Mouse (Mus musculus) intestine, embryonic 16.5 days (tissue): Measurements from ENCODE around the gene Znrd1as. TPM values are rescaled to one million over a fixed set of nuclear protein-coding genes. Genes with fewer than 3 reads are reported as not detected.

Source experiments
- ATAC-seq: fragments of 200-750 bp; cut with Nextera tagmentation; 2 replicates; pipeline ENCODE4 v1.8.0; 2017; ENCODE audit warnings: moderate TSS enrichment, moderate library complexity
- H3K27ac ChIP-seq: fragments of 300-500 bp; sonication (generic); 2 replicates; pipeline ENCODE4 v1.5.1; 2014; ENCODE audit warnings: mild to moderate bottlenecking, low read length
- H3K27me3 ChIP-seq: fragments of 300-500 bp; sonication (generic); replicated peaks from 2 replicates; pipeline ENCODE4 v1.6.1; 2014; ENCODE audit warnings: low read length, control low read depth, mixed read lengths; ENCODE audit not compliant: control insufficient read depth, insufficient read depth
- H3K36me3 ChIP-seq: fragments of 300-500 bp; sonication (generic); 2 replicates; pipeline ENCODE4 v1.6.1; 2014; ENCODE audit warnings: low read length, control low read depth; ENCODE audit not compliant: control insufficient read depth, insufficient read depth
- H3K4me1 ChIP-seq: fragments of 300-500 bp; sonication (generic); 2 replicates; pipeline ENCODE4 v1.6.1; 2014; ENCODE audit warnings: low read length, control low read depth, mixed read lengths; ENCODE audit not compliant: control insufficient read depth, insufficient read depth
- H3K4me2 ChIP-seq: fragments of 300-500 bp; sonication (generic); 2 replicates; pipeline ENCODE4 v1.6.1; 2014; ENCODE audit warnings: low read depth, low read length, control low read depth
- H3K4me3 ChIP-seq: fragments of 300-500 bp; sonication (generic); 2 replicates; pipeline ENCODE4 v1.5.1; 2014; ENCODE audit warnings: mild to moderate bottlenecking, low read length
- H3K9ac ChIP-seq: fragments of 300-500 bp; sonication (generic); 2 replicates; pipeline ENCODE4 v1.6.1; 2014; ENCODE audit warnings: low read depth, low read length
- H3K9me3 ChIP-seq: fragments of 300-500 bp; sonication (generic); 2 replicates; pipeline ENCODE4 v1.6.1; 2016; ENCODE audit warnings: low read length, control low read depth; ENCODE audit not compliant: control insufficient read depth
- WGBS: fragments of 180-500 bp; shearing (Covaris S2); extraction: QIAGEN DNeasy Blood & Tissue Kit; methylation state at CpG from one replicate; pipeline ENCODE4 v1.1.7; 2014; 5-methylcytosine and 5-hydroxymethylcytosine counted together
- polyA plus RNA-seq: library from polyadenylated mRNA; unstranded; fragments of >200 nt; fragmentation: Nextera tagmentation; extraction: Ambion mirVana; gene quantifications from 2 replicates; pipeline ENCODE4 v1.2.1, GENCODE M21; 2015

Gene Znrd1as
- polyA plus RNA-seq, 1 experiment from 2014 or later = 6.6 TPM

DNA sequence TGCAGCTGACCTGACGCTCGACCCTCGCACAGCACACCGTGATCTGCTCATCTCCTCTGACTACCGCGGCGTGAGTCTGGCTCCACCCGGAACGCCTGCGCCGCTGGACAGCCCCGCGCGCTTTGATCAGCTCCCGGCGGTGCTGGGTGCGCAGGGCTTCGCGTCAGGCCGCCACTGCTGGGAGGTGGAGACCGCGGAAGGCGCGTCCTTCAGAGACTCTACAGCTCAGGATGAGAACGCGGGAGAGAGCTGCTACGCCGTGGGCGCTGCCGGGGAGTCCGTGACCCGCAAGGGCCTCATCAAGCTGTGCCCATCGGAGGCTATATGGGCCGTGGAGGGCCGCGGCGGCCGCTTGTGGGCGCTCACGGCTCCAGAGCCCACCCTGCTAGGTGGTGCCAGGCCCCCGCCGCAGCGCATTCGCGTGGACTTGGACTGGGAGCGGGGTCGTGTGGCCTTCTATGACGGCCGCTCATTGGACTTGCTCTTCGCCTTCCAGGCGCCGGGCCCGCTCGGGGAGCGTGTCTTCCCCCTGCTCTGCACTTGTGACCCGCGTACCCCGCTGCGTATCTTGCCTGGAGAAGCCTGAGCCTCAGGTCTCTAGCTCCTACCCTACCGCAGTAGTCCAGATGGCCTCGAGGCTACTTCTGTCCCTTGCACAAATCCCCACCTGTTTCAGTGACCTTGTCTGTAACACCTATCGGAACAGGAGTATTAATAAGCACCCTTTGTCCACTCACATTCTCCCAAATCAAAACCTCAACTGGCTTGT lies 11.2 kb upstream of the Znrd1as start:
- WGBS = 1% methylated on average over 62 of the region's 62 CpGs
- H3K4me3 ChIP-seq = peak overlapping the region; percentile 61
- H3K36me3 ChIP-seq = no peaks in the 10 kb centered on the region
- ATAC-seq = peak; percentile 49
- peak overlapping the region; percentile 95 for H3K4me2 ChIP-seq
- peak overlapping the region; percentile 29; the same call in 1 of the 2 replicates for H3K27ac ChIP-seq
- peaks cover 15% of the 10 kb centered on the region for H3K4me1 ChIP-seq
- H3K9ac ChIP-seq = peak overlapping the region; percentile 77
- peaks cover 16% of the 10 kb centered on the region for H3K27me3 ChIP-seq
- no peaks in the 10 kb centered on the region for H3K9me3 ChIP-seq

- ATAC-seq = no peak
- Histone ChIP-seq H3K9me3 (no peaks in the 10 kb centered on the region), H3K4me1 (peaks cover 7% of the 10 kb centered on the region), H3K27ac (no peak overlapping the region), H3K36me3 (no peaks in the 10 kb centered on the region), H3K4me3 (no peak overlapping the region), H3K27me3 (peaks cover 5% of the 10 kb centered on the region), H3K4me2 (no peak overlapping the region), H3K9ac (no peak overlapping the region)
- 83% methylated on average over 1 of the region's 1 CpGs for WGBS
These were observed 10.1 kb upstream of the Znrd1as start for GRCm38 (mm10) chr17:36948286-36948685.

GRCm38 (mm10) chr17:36949265-36949664 lies 9.1 kb upstream of the Znrd1as start:
- no peak overlapping the region for H3K27ac ChIP-seq
- no peaks in the 10 kb centered on the region for H3K36me3 ChIP-seq
- ATAC-seq = no peak
- 93% methylated on average over 7 of the region's 8 CpGs for WGBS
- no peaks in the 10 kb centered on the region for H3K9me3 ChIP-seq
- H3K4me3 ChIP-seq = no peak overlapping the region
- H3K4me2 ChIP-seq = no peak overlapping the region
- no peak overlapping the region for H3K9ac ChIP-seq
- H3K27me3 ChIP-seq = peaks cover 1% of the 10 kb centered on the region; the same call in 1 of the 2 replicates
- peaks cover 6% of the 10 kb centered on the region for H3K4me1 ChIP-seq

GRCm38 (mm10) chr17:36950981-36951947 lies 7.1 kb upstream of the Znrd1as start, which contains the start of gene Ppp1r11:
Gene Ppp1r11 (minus strand): TSS chr17:36951741.
- Histone ChIP-seq H3K36me3 (no peaks in the 10 kb centered on the region), H3K4me3 (peak within 1 kb of the TSS; percentile 73), H3K27me3 (no peaks in the 10 kb centered on the region), H3K9ac (peak within 1 kb of the TSS; percentile 81), H3K4me2 (peak within 1 kb of the TSS; percentile 68), H3K4me1 (peaks cover 6% of the 10 kb centered on the region), H3K9me3 (no peaks in the 10 kb centered on the region), H3K27ac (0 out of 2 replicates have a peak within 1 kb of the TSS, but pooled peaks have one; percentile 55)
- ATAC-seq = peak; percentile 95
- WGBS = 2% methylated on average over 36 of the region's 36 CpGs

GRCm38 (mm10) chr17:36952631-36953030 lies 5.8 kb upstream of the Znrd1as start:
- no peaks in the 10 kb centered on the region for H3K27me3 ChIP-seq
- ATAC-seq = no peak
- no peak overlapping the region for H3K27ac ChIP-seq
- no peaks in the 10 kb centered on the region for H3K36me3 ChIP-seq
- peaks cover 9% of the 10 kb centered on the region for H3K4me1 ChIP-seq
- WGBS = 88% methylated on average over 2 of the region's 2 CpGs
- no peak overlapping the region for H3K4me3 ChIP-seq
- H3K9me3 ChIP-seq = no peaks in the 10 kb centered on the region
- no peak overlapping the region for H3K4me2 ChIP-seq
- H3K9ac ChIP-seq = no peak overlapping the region

DNA sequence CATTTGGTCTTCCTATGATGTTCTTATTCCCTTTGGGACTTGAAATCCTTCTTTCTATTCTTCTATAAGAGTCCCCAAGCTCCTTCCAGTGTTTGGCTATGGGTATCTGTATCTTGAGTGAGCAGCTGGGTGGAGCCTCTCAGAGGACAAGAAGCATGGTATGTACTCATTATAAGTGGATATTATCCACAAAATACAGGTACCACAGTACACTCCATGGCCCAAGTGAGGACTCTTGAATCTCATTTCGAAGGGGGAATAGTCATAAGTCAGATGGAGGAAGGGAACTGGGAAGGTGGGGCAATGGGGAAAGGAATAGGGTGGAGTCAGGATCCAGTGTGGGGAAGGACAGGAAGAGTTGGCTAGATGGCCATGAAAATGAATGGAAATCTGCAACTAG lies 5.3 kb upstream of the Znrd1as start:
- Histone ChIP-seq H3K4me1 (peaks cover 10% of the 10 kb centered on the region), H3K9me3 (no peaks in the 10 kb centered on the region), H3K4me3 (no peak overlapping the region), H3K9ac (no peak overlapping the region), H3K4me2 (no peak overlapping the region), H3K36me3 (no peaks in the 10 kb centered on the region), H3K27ac (no peak overlapping the region), H3K27me3 (no peaks in the 10 kb centered on the region)
- WGBS = 88% methylated on average over 1 of the region's 1 CpGs
- no peak for ATAC-seq

DNA sequence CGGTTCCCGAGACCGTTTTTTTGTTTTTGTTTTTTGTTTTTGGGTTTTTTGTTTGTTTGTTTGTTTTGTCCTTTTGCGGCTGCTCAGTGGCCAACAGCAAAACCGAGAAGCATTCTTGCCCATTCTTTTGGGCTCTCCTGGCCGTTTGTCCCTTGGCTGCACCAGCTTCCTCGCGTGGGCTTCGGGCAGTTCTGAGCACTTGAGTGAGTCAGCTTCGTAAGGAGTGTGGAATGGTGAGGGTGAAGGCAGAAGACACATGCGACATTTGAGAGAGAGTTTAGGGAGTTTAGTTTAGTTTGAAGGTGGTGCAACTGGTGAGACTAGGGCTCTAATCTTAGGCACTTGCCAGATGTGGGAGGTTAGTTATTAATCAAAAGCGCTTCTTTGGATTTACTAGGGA lies 492 bp downstream of the Znrd1as start:
- no peaks in the 10 kb centered on the region for H3K9me3 ChIP-seq
- 0 out of 2 replicates have a peak overlapping the region, but pooled peaks have one; percentile 40 for H3K27ac ChIP-seq
- H3K36me3 ChIP-seq = no peaks in the 10 kb centered on the region
- peak; percentile 9; the same call in 1 of the 2 replicates for ATAC-seq
- H3K4me3 ChIP-seq = peak overlapping the region; percentile 69
- WGBS = 7% methylated on average over 12 of the region's 12 CpGs
- H3K4me1 ChIP-seq = 0 out of 2 replicates have a peak, but pooled peaks cover 8% of the 10 kb centered on the region
- no peaks in the 10 kb centered on the region for H3K27me3 ChIP-seq
- H3K4me2 ChIP-seq = peak overlapping the region; percentile 59
- peak overlapping the region; percentile 82 for H3K9ac ChIP-seq

- H3K4me1 ChIP-seq = 0 out of 2 replicates have a peak, but pooled peaks cover 8% of the 10 kb centered on the region
- H3K4me3 ChIP-seq = no peak overlapping the region
- no peak overlapping the region for H3K27ac ChIP-seq
- H3K4me2 ChIP-seq = no peak overlapping the region
- no peaks in the 10 kb centered on the region for H3K27me3 ChIP-seq
- no peak overlapping the region for H3K9ac ChIP-seq
- H3K36me3 ChIP-seq = no peaks in the 10 kb centered on the region
- ATAC-seq = no peak
- 61% methylated on average over 1 of the region's 1 CpGs for WGBS
- no peaks in the 10 kb centered on the region for H3K9me3 ChIP-seq
These were observed 2.7 kb downstream of the Znrd1as start for GRCm38 (mm10) chr17:36961125-36961524.

GRCm38 (mm10) chr17:36966875-36967274 lies 8.5 kb downstream of the Znrd1as start:
- H3K9me3 ChIP-seq = no peaks in the 10 kb centered on the region
- H3K27me3 ChIP-seq = no peaks in the 10 kb centered on the region
- H3K27ac ChIP-seq = no peak overlapping the region
- WGBS = 86% methylated on average over 1 of the region's 1 CpGs
- H3K4me1 ChIP-seq = no peaks in the 10 kb centered on the region
- no peak for ATAC-seq
- no peak overlapping the region for H3K4me2 ChIP-seq
- H3K36me3 ChIP-seq = no peaks in the 10 kb centered on the region
- no peak overlapping the region for H3K9ac ChIP-seq
- H3K4me3 ChIP-seq = no peak overlapping the region
